Mouse (Mus musculus) midbrain, embryonic 16.5 days (tissue): Measurements from ENCODE around the gene Mrgbp. TPM values are rescaled to one million over a fixed set of nuclear protein-coding genes. Genes with fewer than 3 reads are reported as not detected.

Source experiments
- ATAC-seq: fragments of 200-750 bp; cut with Nextera tagmentation; 2 replicates; pipeline ENCODE4 v1.8.0; 2017; ENCODE audit warnings: moderate TSS enrichment
- H3K27ac ChIP-seq: fragments of 300-500 bp; sonication (generic); 2 replicates; pipeline ENCODE4 v1.5.1; 2014; ENCODE audit warnings: mild to moderate bottlenecking, low read length, mixed read lengths
- H3K27me3 ChIP-seq: fragments of 300-500 bp; sonication (generic); 2 replicates; pipeline ENCODE4 v1.6.1; 2014; ENCODE audit warnings: low read depth, low read length, mixed read lengths; ENCODE audit not compliant: control insufficient read depth, insufficient read depth
- H3K36me3 ChIP-seq: fragments of 300-500 bp; sonication (generic); 2 replicates; pipeline ENCODE4 v1.6.1; 2014; ENCODE audit warnings: mild to moderate bottlenecking, low read length, moderate library complexity, mixed read lengths; ENCODE audit not compliant: control insufficient read depth, insufficient read depth
- H3K4me1 ChIP-seq: fragments of 300-500 bp; sonication (generic); 2 replicates; pipeline ENCODE4 v1.6.1; 2014; ENCODE audit warnings: mild to moderate bottlenecking, low read length, mixed read lengths; ENCODE audit not compliant: control insufficient read depth, insufficient read depth
- H3K4me2 ChIP-seq: fragments of 300-500 bp; sonication (generic); 2 replicates; pipeline ENCODE4 v1.6.1; 2014; ENCODE audit warnings: mild to moderate bottlenecking, low read length, mixed read lengths
- H3K4me3 ChIP-seq: fragments of 300-500 bp; sonication (generic); 2 replicates; pipeline ENCODE4 v1.5.1; 2014; ENCODE audit warnings: low read depth, mild to moderate bottlenecking, low read length, moderate library complexity, mixed read lengths
- H3K9ac ChIP-seq: fragments of 300-500 bp; sonication (generic); 2 replicates; pipeline ENCODE4 v1.6.1; 2014; ENCODE audit warnings: low read depth, low read length, mixed read lengths
- H3K9me3 ChIP-seq: fragments of 300-500 bp; sonication (generic); replicated peaks from 2 replicates; pipeline ENCODE4 v1.6.1; 2014; ENCODE audit warnings: mild to moderate bottlenecking, low read length, mixed read lengths; ENCODE audit not compliant: control insufficient read depth, poor library complexity, severe bottlenecking
- WGBS: fragments of 180-500 bp; shearing (Covaris S2); extraction: QIAGEN DNeasy Blood & Tissue Kit; methylation state at CpG from one replicate; pipeline ENCODE4 v1.1.7; 2014; 5-methylcytosine and 5-hydroxymethylcytosine counted together
- polyA plus RNA-seq: library from polyadenylated mRNA; unstranded; fragments of >200 nt; fragmentation: Nextera tagmentation; extraction: Ambion mirVana; gene quantifications from 2 replicates; pipeline ENCODE4 v1.2.1, GENCODE M21; 2015

The Mrgbp gene
- polyA plus RNA-seq: 40.2 and 44.8 TPM in 2 replicates

DNA sequence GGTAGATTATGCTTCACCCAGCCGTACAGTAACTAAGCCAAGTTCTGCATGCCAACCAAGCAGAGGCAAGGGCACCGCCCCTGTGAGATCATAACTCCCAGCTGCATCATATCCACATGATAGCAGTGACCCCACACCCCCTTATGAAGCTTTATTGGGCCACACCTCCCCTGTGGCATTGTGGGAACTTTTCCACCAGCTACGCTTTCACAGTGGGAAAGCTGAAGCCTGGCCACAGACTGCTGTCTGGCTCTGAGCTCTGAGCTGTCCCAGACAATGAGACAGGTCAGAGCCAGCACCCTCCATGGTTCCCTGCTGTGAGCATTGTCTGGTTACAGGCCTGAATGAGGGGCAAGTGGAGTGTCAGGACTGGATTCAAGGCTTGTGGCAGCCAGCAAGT lies at the start of gene Mrgbp:
Gene Mrgbp (plus strand): TSS at position 303 of the 400 bp plus-strand sequence.
- no peak within 1 kb of the TSS for H3K9ac ChIP-seq
- H3K27ac ChIP-seq: no peak within 1 kb of the TSS
- H3K27me3 ChIP-seq: peaks cover 7% of the 10 kb centered on the region
- H3K36me3 ChIP-seq: peaks cover 11% of the 10 kb centered on the region
- no peaks in the 10 kb centered on the region for H3K9me3 ChIP-seq
- H3K4me1 ChIP-seq: peaks cover 25% of the 10 kb centered on the region
- ATAC-seq: no peak
- no peak within 1 kb of the TSS for H3K4me3 ChIP-seq
- no peak within 1 kb of the TSS for H3K4me2 ChIP-seq
- 78% methylated on average over 3 of the region's 3 CpGs for WGBS

DNA sequence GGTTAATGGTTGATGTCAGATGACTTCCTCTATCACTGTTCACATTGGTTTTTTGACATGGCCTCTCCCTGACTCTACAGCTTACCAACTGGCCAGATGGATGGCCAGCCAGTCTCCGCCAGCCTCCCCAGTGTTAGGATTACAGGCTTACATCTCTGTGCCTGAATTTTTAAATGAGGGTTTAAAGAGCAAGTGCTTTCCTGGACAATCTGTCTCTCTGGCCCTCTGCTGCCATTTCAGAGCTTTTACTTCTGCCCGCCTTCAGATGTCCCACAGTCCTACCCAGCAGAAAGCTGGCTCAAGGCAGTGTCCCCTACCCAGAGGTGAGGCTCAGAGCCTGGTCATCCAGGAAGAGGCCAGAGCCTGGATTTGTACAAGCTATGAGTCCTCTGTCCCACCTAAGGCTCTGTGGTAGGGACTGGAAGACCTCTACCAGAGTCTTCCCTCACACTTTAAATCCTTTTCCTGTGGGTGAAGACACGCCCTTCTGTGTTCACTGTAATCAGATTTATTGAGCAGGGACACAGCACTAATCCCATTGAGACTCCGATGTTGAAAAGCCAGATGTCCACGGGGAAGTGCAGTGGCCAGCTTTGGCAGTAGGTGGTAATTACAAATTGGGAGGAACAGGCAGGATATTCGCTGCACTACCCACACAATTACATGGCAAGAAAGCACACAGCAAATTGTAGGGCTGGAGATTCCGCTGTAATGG lies 49.3 kb upstream of the Mrgbp start:
- Histone ChIP-seq H3K36me3 (no peaks in the 10 kb centered on the region), H3K4me1 (peaks cover 18% of the 10 kb centered on the region; the same call in 1 of the 2 replicates), H3K27ac (no peak overlapping the region), H3K4me2 (no peak overlapping the region), H3K4me3 (no peak overlapping the region), H3K9me3 (no peaks in the 10 kb centered on the region), H3K9ac (no peak overlapping the region), H3K27me3 (no peaks in the 10 kb centered on the region)
- ATAC-seq: no peak
- WGBS: 34% methylated on average over 7 of the region's 7 CpGs

DNA sequence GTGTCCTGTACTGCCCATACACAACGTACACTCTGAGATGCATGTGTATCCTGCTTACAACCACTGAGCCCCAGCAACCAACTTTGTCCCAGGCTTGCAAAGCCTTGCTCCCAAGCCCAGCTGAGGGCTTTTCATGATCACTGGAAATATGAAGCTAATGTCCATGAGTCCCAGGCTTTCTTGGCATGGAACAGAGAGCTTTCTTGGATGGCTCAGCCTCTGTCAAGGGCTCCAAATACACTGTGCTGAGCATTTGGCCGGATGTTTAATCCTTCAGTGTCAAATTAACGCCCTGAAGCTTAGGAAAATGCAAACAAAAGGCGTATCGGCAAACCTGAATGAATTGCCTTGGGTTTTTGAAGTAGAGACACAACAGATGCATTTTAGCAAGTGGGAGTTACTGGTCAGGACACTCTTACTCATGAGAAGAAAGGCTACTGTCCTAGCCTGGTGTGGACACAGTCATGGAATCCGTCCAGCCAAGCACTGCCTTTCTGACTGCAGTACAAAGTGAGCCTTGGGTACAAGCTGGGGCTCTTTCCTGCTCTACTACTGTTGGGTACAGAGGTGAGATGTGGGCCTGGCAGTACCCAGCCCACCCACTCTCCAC lies 48.6 kb upstream of the Mrgbp start:
- 29% methylated on average over 6 of the region's 6 CpGs for WGBS
- peaks cover 15% of the 10 kb centered on the region; the same call in 1 of the 2 replicates for H3K4me1 ChIP-seq
- H3K27ac ChIP-seq: no peak overlapping the region

DNA sequence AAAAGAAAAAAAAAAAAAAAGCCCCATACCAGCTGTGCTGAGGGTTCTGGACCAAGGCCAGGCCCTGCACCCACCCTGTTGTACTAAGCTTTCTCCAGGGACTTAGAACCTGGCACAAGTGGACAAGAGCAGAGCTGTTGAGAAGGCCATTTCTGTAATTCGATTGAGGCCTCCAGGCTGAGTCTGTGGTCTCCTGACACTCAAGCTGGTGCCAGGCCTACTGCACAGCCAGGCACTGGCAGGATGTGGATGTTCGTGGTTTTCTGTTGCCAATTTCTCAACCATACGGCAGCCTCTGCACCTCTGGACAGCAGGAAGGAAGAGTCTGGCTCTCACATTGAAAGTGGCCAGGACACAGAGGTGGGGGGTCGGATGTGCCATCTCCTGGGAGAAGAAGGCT lies 47.9 kb upstream of the Mrgbp start:
- Histone ChIP-seq H3K4me2 (no peak overlapping the region), H3K4me3 (no peak overlapping the region), H3K9me3 (no peaks in the 10 kb centered on the region), H3K36me3 (no peaks in the 10 kb centered on the region), H3K9ac (no peak overlapping the region), H3K27me3 (no peaks in the 10 kb centered on the region), H3K4me1 (peaks cover 9% of the 10 kb centered on the region; the same call in 1 of the 2 replicates), H3K27ac (no peak overlapping the region)
- WGBS: 71% methylated on average over 4 of the region's 4 CpGs
- ATAC-seq: no peak

More for the DNA sequence above, 48.6 kb upstream of the Mrgbp start:
- H3K9ac ChIP-seq: no peak overlapping the region
- no peak overlapping the region for H3K4me3 ChIP-seq
- H3K9me3 ChIP-seq: no peaks in the 10 kb centered on the region
- no peak for ATAC-seq
- no peaks in the 10 kb centered on the region for H3K36me3 ChIP-seq
- no peak overlapping the region for H3K4me2 ChIP-seq
- no peaks in the 10 kb centered on the region for H3K27me3 ChIP-seq

- Histone ChIP-seq H3K36me3 (no peaks in the 10 kb centered on the region), H3K4me1 (peaks cover 13% of the 10 kb centered on the region), H3K4me2 (no peak overlapping the region), H3K27ac (no peak overlapping the region), H3K9me3 (no peaks in the 10 kb centered on the region), H3K4me3 (no peak overlapping the region), H3K27me3 (no peaks in the 10 kb centered on the region), H3K9ac (no peak overlapping the region)
- ATAC-seq: no peak
- WGBS: 86% methylated on average over 2 of the region's 2 CpGs
Observed at GRCm38 (mm10) chr2:180543675-180544074, 37.4 kb upstream of the Mrgbp start.

GRCm38 (mm10) chr2:180545046-180545445 lies 36.1 kb upstream of the Mrgbp start:
- H3K27me3 ChIP-seq: no peaks in the 10 kb centered on the region
- H3K4me1 ChIP-seq: peaks cover 13% of the 10 kb centered on the region
- no peak overlapping the region for H3K4me2 ChIP-seq
- no peak for ATAC-seq
- WGBS: 86% methylated on average over 18 of the region's 18 CpGs
- no peak overlapping the region for H3K9ac ChIP-seq
- H3K9me3 ChIP-seq: no peaks in the 10 kb centered on the region
- no peaks in the 10 kb centered on the region for H3K36me3 ChIP-seq
- no peak overlapping the region for H3K4me3 ChIP-seq
- H3K27ac ChIP-seq: no peak overlapping the region

- ATAC-seq: peak; percentile 92
- H3K4me1 ChIP-seq: peaks cover 13% of the 10 kb centered on the region
- H3K9me3 ChIP-seq: no peaks in the 10 kb centered on the region
- H3K27ac ChIP-seq: peak overlapping the region; percentile 31
- peak overlapping the region; percentile 28 for H3K4me2 ChIP-seq
- H3K36me3 ChIP-seq: no peaks in the 10 kb centered on the region
- WGBS: 9% methylated on average over 8 of the region's 8 CpGs
- H3K4me3 ChIP-seq: no peak overlapping the region
- peak overlapping the region; percentile 37; the same call in 1 of the 2 replicates for H3K9ac ChIP-seq
- H3K27me3 ChIP-seq: no peaks in the 10 kb centered on the region
Observed at GRCm38 (mm10) chr2:180547384-180548106, 33.6 kb upstream of the Mrgbp start.

GRCm38 (mm10) chr2:180552340-180552739 lies 28.8 kb upstream of the Mrgbp start:
- no peaks in the 10 kb centered on the region for H3K27me3 ChIP-seq
- H3K4me1 ChIP-seq: peaks cover 9% of the 10 kb centered on the region
- H3K27ac ChIP-seq: no peak overlapping the region
- no peaks in the 10 kb centered on the region for H3K36me3 ChIP-seq
- H3K9ac ChIP-seq: no peak overlapping the region
- H3K4me2 ChIP-seq: no peak overlapping the region
- 86% methylated on average over 3 of the region's 3 CpGs for WGBS
- ATAC-seq: no peak
- H3K9me3 ChIP-seq: no peaks in the 10 kb centered on the region
- H3K4me3 ChIP-seq: no peak overlapping the region

- Histone ChIP-seq H3K4me2 (no peak overlapping the region), H3K9ac (no peak overlapping the region), H3K4me3 (no peak overlapping the region), H3K36me3 (no peaks in the 10 kb centered on the region), H3K9me3 (no peaks in the 10 kb centered on the region), H3K27ac (no peak overlapping the region), H3K4me1 (no peaks in the 10 kb centered on the region), H3K27me3 (no peaks in the 10 kb centered on the region)
- ATAC-seq: no peak
- 36% methylated on average over 3 of the region's 3 CpGs for WGBS
Observed at GRCm38 (mm10) chr2:180555219-180555618, 25.9 kb upstream of the Mrgbp start.
